Mouse (Mus musculus) hindbrain, embryonic 12.5 days (tissue): ENCODE measurements at regions not wholly inside any gene's neighbourhood (a gene's known extent, or its start where the extent isn't known, plus 50 kb on each side); places are given as distances from the start of the nearest gene placed in this dataset.

Experiments
- ATAC-seq: fragments of 200-750 bp; cut with Nextera tagmentation; 2 replicates; pipeline ENCODE4 v1.8.0; 2017; ENCODE audit warnings: moderate TSS enrichment; ENCODE audit not compliant: low FRiP score
- H3K27ac ChIP-seq: fragments of 300-500 bp; sonication (generic); 2 replicates; pipeline ENCODE4 v1.5.1; 2016; ENCODE audit warnings: mild to moderate bottlenecking
- H3K27me3 ChIP-seq: fragments of 300-500 bp; sonication (generic); 2 replicates; pipeline ENCODE4 v1.6.1; 2016; ENCODE audit warnings: mild to moderate bottlenecking
- H3K36me3 ChIP-seq: fragments of 300-500 bp; sonication (generic); 2 replicates; pipeline ENCODE4 v1.6.1; 2016; ENCODE audit warnings: mild to moderate bottlenecking
- H3K4me1 ChIP-seq: fragments of 300-500 bp; sonication (generic); 2 replicates; pipeline ENCODE4 v1.6.1; 2016
- H3K4me2 ChIP-seq: fragments of 300-500 bp; sonication (generic); replicated peaks from 2 replicates; pipeline ENCODE4 v1.6.1; 2016; ENCODE audit warnings: mild to moderate bottlenecking
- H3K4me3 ChIP-seq: fragments of 300-500 bp; sonication (generic); 2 replicates; pipeline ENCODE4 v1.5.1; 2016; ENCODE audit warnings: mild to moderate bottlenecking
- H3K9ac ChIP-seq: fragments of 300-500 bp; sonication (generic); 2 replicates; pipeline ENCODE4 v1.6.1; 2016; ENCODE audit warnings: mild to moderate bottlenecking, moderate library complexity
- H3K9me3 ChIP-seq: fragments of 300-500 bp; sonication (generic); replicated peaks from 2 replicates; pipeline ENCODE4 v1.6.1; 2016; ENCODE audit warnings: mild to moderate bottlenecking
- WGBS: fragments of 180-500 bp; shearing (Covaris S2); methylation state at CpG from one replicate; pipeline ENCODE4 v1.1.7; 2016; 5-methylcytosine and 5-hydroxymethylcytosine counted together

- no peak for ATAC-seq
- Histone ChIP-seq H3K4me3 (no peak overlapping the region), H3K27ac (no peak overlapping the region), H3K9me3 (no peaks in the 10 kb centered on the region), H3K4me2 (no peak overlapping the region), H3K4me1 (no peaks in the 10 kb centered on the region), H3K9ac (no peak overlapping the region), H3K36me3 (no peaks in the 10 kb centered on the region), H3K27me3 (no peaks in the 10 kb centered on the region)
These were observed 346.1 kb upstream of the Gm26657 start for GRCm38 (mm10) chr4:56393793-56394192.

- H3K27ac ChIP-seq = no peak overlapping the region
- H3K4me3 ChIP-seq = no peak overlapping the region
- no peaks in the 10 kb centered on the region for H3K36me3 ChIP-seq
- no peak for ATAC-seq
- no peak overlapping the region for H3K9ac ChIP-seq
- H3K4me2 ChIP-seq = no peak overlapping the region
- H3K9me3 ChIP-seq = no peaks in the 10 kb centered on the region
- 61% methylated on average over 3 of the region's 3 CpGs for WGBS
- no peaks in the 10 kb centered on the region for H3K4me1 ChIP-seq
- H3K27me3 ChIP-seq = no peaks in the 10 kb centered on the region
These were observed 352.8 kb upstream of the Gm26657 start for GRCm38 (mm10) chr4:56387051-56387450.

- Histone ChIP-seq H3K9ac (no peak overlapping the region), H3K4me2 (no peak overlapping the region), H3K4me3 (no peak overlapping the region), H3K36me3 (no peaks in the 10 kb centered on the region), H3K9me3 (no peaks in the 10 kb centered on the region), H3K27ac (no peak overlapping the region), H3K27me3 (no peaks in the 10 kb centered on the region), H3K4me1 (0 out of 2 replicates have a peak, but pooled peaks cover 2% of the 10 kb centered on the region)
- ATAC-seq = no peak
- WGBS = 52% methylated on average over 5 of the region's 5 CpGs
These were observed 364.1 kb upstream of the Gm26657 start for GRCm38 (mm10) chr4:56375745-56376144.

GRCm38 (mm10) chr4:56374466-56374865, 365.4 kb upstream of the Gm26657 start:
- H3K27ac ChIP-seq = no peak overlapping the region
- H3K4me2 ChIP-seq = no peak overlapping the region
- WGBS = 91% methylated on average over 3 of the region's 3 CpGs
- H3K4me1 ChIP-seq = 0 out of 2 replicates have a peak, but pooled peaks cover 2% of the 10 kb centered on the region
- ATAC-seq = no peak
- H3K9me3 ChIP-seq = no peaks in the 10 kb centered on the region
- H3K27me3 ChIP-seq = no peaks in the 10 kb centered on the region
- H3K9ac ChIP-seq = no peak overlapping the region
- H3K36me3 ChIP-seq = no peaks in the 10 kb centered on the region
- H3K4me3 ChIP-seq = no peak overlapping the region

- no peaks in the 10 kb centered on the region for H3K36me3 ChIP-seq
- H3K27me3 ChIP-seq = no peaks in the 10 kb centered on the region
- no peak overlapping the region for H3K27ac ChIP-seq
- H3K9ac ChIP-seq = no peak overlapping the region
- H3K4me1 ChIP-seq = 0 out of 2 replicates have a peak, but pooled peaks cover 2% of the 10 kb centered on the region
- 80% methylated on average over 4 of the region's 4 CpGs for WGBS
- H3K4me2 ChIP-seq = no peak overlapping the region
- no peaks in the 10 kb centered on the region for H3K9me3 ChIP-seq
- H3K4me3 ChIP-seq = no peak overlapping the region
- no peak for ATAC-seq
These were observed 366.1 kb upstream of the Gm26657 start for GRCm38 (mm10) chr4:56373746-56374145.

GRCm38 (mm10) chr4:56373167-56373566, 366.7 kb upstream of the Gm26657 start:
- H3K9ac ChIP-seq = no peak overlapping the region
- no peaks in the 10 kb centered on the region for H3K27me3 ChIP-seq
- no peak for ATAC-seq
- no peak overlapping the region for H3K27ac ChIP-seq
- H3K9me3 ChIP-seq = no peaks in the 10 kb centered on the region
- H3K4me3 ChIP-seq = no peak overlapping the region
- no peaks in the 10 kb centered on the region for H3K36me3 ChIP-seq
- 0 out of 2 replicates have a peak, but pooled peaks cover 2% of the 10 kb centered on the region for H3K4me1 ChIP-seq
- 88% methylated on average over 4 of the region's 4 CpGs for WGBS
- H3K4me2 ChIP-seq = no peak overlapping the region

- H3K27ac ChIP-seq = no peak overlapping the region
- no peak for ATAC-seq
- no peaks in the 10 kb centered on the region for H3K27me3 ChIP-seq
- H3K4me1 ChIP-seq = 0 out of 2 replicates have a peak, but pooled peaks cover 2% of the 10 kb centered on the region
- no peaks in the 10 kb centered on the region for H3K9me3 ChIP-seq
- H3K36me3 ChIP-seq = no peaks in the 10 kb centered on the region
- no peak overlapping the region for H3K4me3 ChIP-seq
- no peak overlapping the region for H3K4me2 ChIP-seq
- no peak overlapping the region for H3K9ac ChIP-seq
- 79% methylated on average over 7 of the region's 7 CpGs for WGBS
These were observed 367.2 kb upstream of the Gm26657 start for GRCm38 (mm10) chr4:56372711-56373110.

GRCm38 (mm10) chr4:56364594-56364993, 375.3 kb upstream of the Gm26657 start:
- Histone ChIP-seq H3K4me3 (no peak overlapping the region), H3K4me2 (no peak overlapping the region), H3K9me3 (no peaks in the 10 kb centered on the region), H3K9ac (no peak overlapping the region), H3K27me3 (no peaks in the 10 kb centered on the region), H3K27ac (no peak overlapping the region), H3K4me1 (no peaks in the 10 kb centered on the region), H3K36me3 (no peaks in the 10 kb centered on the region)
- ATAC-seq = no peak
- 82% methylated on average over 6 of the region's 6 CpGs for WGBS

GRCm38 (mm10) chr4:56362121-56362520, 377.7 kb upstream of the Gm26657 start:
- Histone ChIP-seq H3K4me1 (no peaks in the 10 kb centered on the region), H3K4me3 (no peak overlapping the region), H3K4me2 (no peak overlapping the region), H3K9ac (no peak overlapping the region), H3K36me3 (no peaks in the 10 kb centered on the region), H3K9me3 (no peaks in the 10 kb centered on the region), H3K27me3 (no peaks in the 10 kb centered on the region), H3K27ac (no peak overlapping the region)
- WGBS = 62% methylated on average over 6 of the region's 6 CpGs
- no peak for ATAC-seq

GRCm38 (mm10) chr4:56349216-56349615, 390.7 kb upstream of the Gm26657 start:
- Histone ChIP-seq H3K27ac (no peak overlapping the region), H3K36me3 (no peaks in the 10 kb centered on the region), H3K4me1 (no peaks in the 10 kb centered on the region), H3K9ac (no peak overlapping the region), H3K4me2 (no peak overlapping the region), H3K27me3 (no peaks in the 10 kb centered on the region), H3K4me3 (no peak overlapping the region), H3K9me3 (no peaks in the 10 kb centered on the region)
- ATAC-seq = no peak
- 89% methylated on average over 5 of the region's 5 CpGs for WGBS

- H3K4me3 ChIP-seq = no peak overlapping the region
- H3K9ac ChIP-seq = no peak overlapping the region
- H3K9me3 ChIP-seq = no peaks in the 10 kb centered on the region
- H3K4me2 ChIP-seq = no peak overlapping the region
- no peaks in the 10 kb centered on the region for H3K4me1 ChIP-seq
- H3K27me3 ChIP-seq = no peaks in the 10 kb centered on the region
- no peak overlapping the region for H3K27ac ChIP-seq
- ATAC-seq = no peak
- H3K36me3 ChIP-seq = no peaks in the 10 kb centered on the region
- 92% methylated on average over 5 of the region's 5 CpGs for WGBS
These were observed 414.7 kb upstream of the Gm26657 start for GRCm38 (mm10) chr4:56325156-56325555.

GRCm38 (mm10) chr4:56319134-56319533, 420.7 kb upstream of the Gm26657 start:
- WGBS = 86% methylated on average over 4 of the region's 4 CpGs
- no peak overlapping the region for H3K4me2 ChIP-seq
- H3K36me3 ChIP-seq = no peaks in the 10 kb centered on the region
- no peak overlapping the region for H3K27ac ChIP-seq
- no peak overlapping the region for H3K9ac ChIP-seq
- no peaks in the 10 kb centered on the region for H3K9me3 ChIP-seq
- no peaks in the 10 kb centered on the region for H3K27me3 ChIP-seq
- no peaks in the 10 kb centered on the region for H3K4me1 ChIP-seq
- no peak overlapping the region for H3K4me3 ChIP-seq
- no peak for ATAC-seq

- Histone ChIP-seq H3K27me3 (no peaks in the 10 kb centered on the region), H3K4me3 (no peak overlapping the region), H3K9ac (no peak overlapping the region), H3K9me3 (no peaks in the 10 kb centered on the region), H3K27ac (no peak overlapping the region), H3K4me2 (no peak overlapping the region), H3K4me1 (no peaks in the 10 kb centered on the region), H3K36me3 (no peaks in the 10 kb centered on the region)
- ATAC-seq = no peak
- WGBS = 80% methylated on average over 6 of the region's 6 CpGs
These were observed 434.1 kb upstream of the Gm26657 start for GRCm38 (mm10) chr4:56305664-56306330.
